Mouse (Mus musculus) left cerebral cortex, adult 11 months (tissue): Measurements from ENCODE around the gene Ccdc107.
A peak's percentile ranks its signal among the peaks of the same experiment; 100 is the strongest.
"Not testable (repeated sequence)": the region's sequence is repeated elsewhere in the genome, so short reads cannot be mapped to it uniquely, and the experiment has no call there.

Experiments used
- DNase-seq: peaks from one replicate; pipeline ENCODE4 v3.0.0; 2022; ENCODE audit warnings: low spot score

Ccdc107 gene

GRCm38 (mm10) chr4:43485666-43486065 lies 7.0 kb upstream of the Ccdc107 start:
- not testable (repeated sequence) for DNase-seq

DNA sequence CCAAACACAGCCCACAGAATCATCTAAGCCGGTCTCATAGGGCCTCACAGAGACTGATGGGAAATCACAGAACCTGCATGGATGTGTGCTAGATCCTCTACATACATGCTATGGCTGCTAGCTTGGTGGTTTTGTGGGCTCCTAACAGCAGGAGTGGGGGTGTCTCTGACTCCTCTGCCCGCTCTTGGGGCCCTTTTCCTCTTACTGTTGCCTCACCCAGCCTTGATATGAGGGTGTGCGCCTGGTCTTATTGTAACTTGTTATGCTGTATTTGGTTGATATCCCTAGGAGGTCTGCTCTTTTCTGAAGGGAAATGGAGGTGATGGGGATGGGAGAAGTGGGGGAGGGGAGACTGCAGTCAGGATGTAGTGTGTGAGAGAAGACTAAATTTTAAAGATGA lies 3.1 kb upstream of the Ccdc107 start:
- DNase-seq, result no peak

DNA sequence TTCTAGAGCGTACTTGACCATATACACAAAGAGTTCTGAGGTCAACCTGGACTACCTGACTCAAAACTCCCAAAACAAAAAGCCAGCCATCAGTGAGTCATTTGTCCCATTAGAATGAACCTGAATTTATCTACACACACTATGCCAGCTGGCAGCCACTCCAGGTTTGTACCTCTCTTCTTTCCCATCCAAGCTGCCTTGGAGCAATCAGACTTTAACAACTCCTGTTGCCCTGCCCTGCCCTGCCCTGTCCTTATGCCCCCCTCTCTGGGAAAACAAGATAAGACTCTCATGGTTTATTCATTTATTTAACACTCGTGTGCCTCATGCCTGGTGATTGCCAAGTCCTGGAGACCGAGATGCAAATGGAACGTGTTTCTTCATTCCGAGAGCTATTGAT lies 1.9 kb upstream of the Ccdc107 start:
- DNase-seq, result no peak

GRCm38 (mm10) chr4:43492101-43492820 lies 439 bp upstream of the Ccdc107 start:
- DNase-seq, result no peak

- peak; percentile 95 for DNase-seq
Observed at GRCm38 (mm10) chr4:43493186-43493845, 616 bp downstream of the Ccdc107 start.

DNA sequence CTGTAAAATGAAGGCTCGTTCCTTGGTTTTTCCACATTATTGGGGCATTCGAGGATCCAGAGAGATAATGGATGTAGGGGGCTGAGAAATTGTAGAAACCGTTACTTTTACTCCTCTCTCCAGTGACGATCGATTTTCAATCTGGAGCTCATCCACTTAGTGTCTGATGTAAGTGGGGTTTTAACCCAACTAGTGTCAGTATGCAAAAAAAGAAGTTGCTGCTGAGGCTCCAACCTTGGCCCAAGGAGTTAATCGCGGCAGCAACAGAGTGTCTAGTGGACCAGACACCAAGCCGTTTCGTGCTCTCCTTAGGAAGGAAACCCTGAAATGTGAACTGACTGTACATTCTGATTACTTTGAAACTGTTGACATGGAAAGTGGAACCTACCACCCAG lies 1.1 kb downstream of the Ccdc107 start:
- DNase-seq, result no peak

DNA sequence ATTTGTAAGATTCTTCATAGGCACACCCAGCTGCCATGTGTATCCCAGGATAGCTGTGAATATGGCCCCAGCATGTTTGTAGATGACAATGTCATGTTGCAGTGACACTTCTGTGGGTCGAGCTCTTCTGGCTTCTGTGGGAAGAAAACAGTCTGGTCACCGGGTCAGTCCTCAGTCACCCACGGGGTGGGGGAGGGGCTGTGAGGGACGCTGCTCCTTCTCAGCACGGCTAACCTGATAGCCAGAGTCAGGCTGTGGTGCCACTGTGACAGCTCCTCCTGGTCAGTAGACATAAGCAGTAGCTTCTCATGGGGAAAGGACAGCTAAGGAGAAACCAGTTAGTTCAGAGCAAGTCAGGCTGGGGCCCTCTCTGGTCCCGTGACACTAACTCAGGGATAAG lies 3.9 kb downstream of the Ccdc107 start:
- no peak for DNase-seq

DNA sequence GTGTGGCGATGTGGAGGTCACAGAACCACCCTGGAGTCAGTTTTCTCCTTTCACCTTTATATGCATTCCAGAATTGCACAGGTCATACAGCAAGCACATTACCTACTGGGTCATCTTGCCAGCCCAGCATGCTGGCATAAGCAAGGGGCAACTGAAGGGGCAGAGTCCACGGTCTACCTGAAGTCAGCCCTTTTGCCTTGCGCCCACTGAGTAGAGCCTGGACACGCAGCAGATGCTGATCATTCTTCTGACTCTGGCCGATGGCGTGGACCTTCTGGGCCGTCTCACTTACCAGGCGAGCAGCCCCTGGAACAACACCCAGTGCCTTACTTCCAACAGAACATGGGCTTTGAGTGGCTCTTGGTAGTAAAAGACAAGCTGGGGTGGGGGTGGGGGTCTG lies 4.7 kb downstream of the Ccdc107 start:
- DNase-seq, result no peak

GRCm38 (mm10) chr4:43497946-43498345 lies 5.2 kb downstream of the Ccdc107 start:
- DNase-seq, result no peak

- no peak for DNase-seq
Observed at GRCm38 (mm10) chr4:43498983-43499382, 6.3 kb downstream of the Ccdc107 start.

GRCm38 (mm10) chr4:43499407-43500333 lies 7.0 kb downstream of the Ccdc107 start, which contains the start of gene Arhgef39:
Gene Arhgef39 (minus strand): TSS chr4:43499695.
- no peak for DNase-seq

DNA sequence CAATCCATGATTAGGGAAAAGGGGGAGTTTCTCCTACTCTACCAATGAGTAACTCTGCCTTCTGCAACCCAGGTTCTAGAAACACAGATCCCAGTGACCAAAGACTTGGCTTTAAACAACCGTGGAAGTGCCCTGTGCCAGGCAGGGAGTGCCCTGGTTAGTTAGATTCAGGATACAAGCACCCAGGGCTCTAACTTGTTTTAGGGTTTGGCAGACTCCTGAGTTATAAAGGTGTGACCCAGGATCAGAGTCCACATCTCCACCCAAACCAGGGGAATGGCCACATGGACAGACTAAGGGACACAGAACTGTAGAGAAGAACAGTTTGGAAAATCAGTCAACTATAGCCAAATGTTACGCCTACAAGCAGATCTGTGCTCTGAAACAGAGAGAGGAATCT lies 10.3 kb downstream of the Ccdc107 start:
- DNase-seq, result no peak

DNA sequence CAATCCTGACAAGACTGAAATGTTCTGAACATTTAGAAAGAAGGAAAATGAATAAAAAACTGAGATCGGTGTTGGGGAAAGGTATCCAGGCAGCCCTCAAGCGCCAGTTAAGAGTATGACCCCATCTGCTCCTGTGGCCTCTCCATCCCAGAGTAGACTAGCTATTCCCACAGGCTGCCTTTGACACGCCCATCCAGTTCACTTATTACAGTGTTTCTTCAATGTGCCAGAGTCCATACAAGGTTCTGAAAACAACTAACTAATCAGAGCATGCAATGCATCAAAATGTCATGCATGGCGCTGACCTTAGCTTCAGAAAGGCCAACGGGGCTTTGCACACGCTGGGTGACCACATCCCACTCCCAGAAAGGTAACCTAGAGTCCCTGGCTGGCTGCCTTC lies 10.8 kb downstream of the Ccdc107 start:
- DNase-seq, result no peak

DNA sequence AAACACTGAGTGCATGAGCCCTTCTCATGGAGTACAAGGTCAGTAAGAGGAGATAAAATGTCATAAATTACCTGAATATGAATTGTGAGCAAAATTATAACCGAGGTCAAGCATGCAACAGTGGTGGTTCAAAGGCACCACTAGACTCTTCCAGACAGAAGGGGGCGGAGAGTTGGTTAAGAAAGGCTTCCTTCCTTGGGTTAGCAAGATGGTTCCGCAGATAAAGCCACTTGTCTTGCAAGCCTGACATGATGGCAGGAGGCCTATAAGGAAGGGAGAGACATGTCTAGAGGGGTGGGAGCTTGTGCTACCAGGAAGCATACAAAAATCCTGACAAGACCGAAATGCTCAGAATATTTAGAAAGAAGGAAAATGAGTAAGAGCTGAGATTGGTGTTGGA lies 11.6 kb downstream of the Ccdc107 start:
- DNase-seq, result no peak

DNA sequence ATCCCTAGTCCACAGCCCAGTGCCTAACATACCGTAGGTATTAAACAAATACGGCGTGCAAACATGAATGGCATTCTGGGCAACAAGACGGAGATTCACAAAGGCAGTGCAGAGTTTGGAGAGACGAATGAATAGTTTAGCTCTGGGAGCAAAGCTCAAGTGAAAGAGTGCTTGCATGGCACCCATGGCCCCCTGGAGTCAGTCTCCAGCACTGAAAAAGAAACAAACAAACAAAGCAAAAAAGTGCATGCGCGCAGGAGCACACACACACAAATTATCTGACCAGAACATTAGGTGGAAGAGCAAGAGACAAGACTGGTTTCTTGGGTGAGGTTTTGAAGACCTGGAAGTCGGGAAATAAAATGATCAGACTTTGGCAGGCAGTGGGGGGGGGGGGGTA lies 13.4 kb downstream of the Ccdc107 start:
- DNase-seq, result no peak

GRCm38 (mm10) chr4:43506536-43507185 lies 14.0 kb downstream of the Ccdc107 start, which contains the start of gene Car9:
Gene Car9 (plus strand): TSS chr4:43506966.
- DNase-seq, result no peak

- no peak for DNase-seq
Observed at GRCm38 (mm10) chr4:43507938-43508665, 15.4 kb downstream of the Ccdc107 start.

DNA sequence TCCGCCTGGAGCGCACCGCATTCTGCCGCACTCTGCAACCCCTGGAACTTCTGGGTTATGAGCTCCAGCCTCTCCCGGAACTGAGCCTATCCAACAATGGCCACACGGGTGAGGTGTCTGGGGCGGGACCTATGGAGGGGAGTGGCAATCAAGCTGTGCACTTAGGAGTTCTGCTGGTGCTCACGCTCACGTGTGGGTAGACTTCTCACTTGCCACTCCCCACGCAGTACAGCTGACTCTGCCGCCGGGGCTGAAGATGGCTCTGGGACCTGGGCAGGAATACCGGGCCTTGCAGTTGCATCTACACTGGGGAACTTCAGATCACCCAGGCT lies 15.9 kb downstream of the Ccdc107 start:
- DNase-seq, result no peak

- no peak for DNase-seq
Observed at GRCm38 (mm10) chr4:43509109-43509508, 16.4 kb downstream of the Ccdc107 start.

DNA sequence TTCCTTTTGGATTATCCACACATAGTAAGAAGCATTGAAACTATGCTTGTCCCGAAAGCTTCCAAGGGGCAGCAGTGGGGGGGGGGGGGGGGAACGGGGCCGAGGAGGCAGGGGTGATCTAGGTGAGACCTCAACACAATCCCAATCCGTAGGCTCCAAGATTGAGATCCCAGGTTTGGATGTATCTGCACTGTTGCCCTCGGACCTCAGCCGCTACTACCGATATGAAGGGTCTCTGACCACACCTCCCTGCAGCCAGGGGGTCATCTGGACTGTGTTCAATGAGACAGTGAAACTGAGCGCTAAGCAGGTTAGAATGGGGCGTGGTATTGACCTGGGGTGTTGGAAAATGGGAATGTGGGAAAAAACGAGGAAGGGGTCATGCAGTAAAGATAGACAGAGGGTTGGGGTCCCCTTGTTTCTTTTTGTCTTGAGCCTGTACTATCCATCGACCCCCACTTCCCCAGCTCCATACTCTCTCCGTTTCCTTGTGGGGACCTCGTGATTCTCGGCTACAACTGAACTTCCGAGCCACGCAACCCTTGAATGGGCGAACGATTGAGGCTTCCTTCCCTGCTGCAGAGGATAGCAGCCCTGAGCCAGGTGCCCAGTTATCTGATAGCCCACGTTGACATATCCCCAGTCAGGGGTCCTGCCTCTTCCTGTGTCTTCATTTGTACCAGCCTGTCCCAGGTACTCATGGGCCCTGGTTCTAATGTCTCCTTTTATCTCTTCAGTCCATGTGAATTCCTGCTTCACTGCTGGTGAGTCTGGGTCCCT lies 19.2 kb downstream of the Ccdc107 start:
- DNase-seq, result no peak

- DNase-seq, result no peak
Observed at GRCm38 (mm10) chr4:43512653-43513052, 20.0 kb downstream of the Ccdc107 start.
